In genomic region chr11:70626877-70627276, GRCm38 (mm10) we compare ENCODE assay signal across 29 mouse cellular contexts. TPM values are rescaled to one million over a fixed set of nuclear protein-coding genes. Genes with fewer than 3 reads are reported as not detected.
DNase-seq lines count a peak whose midpoint lies in the region; ATAC-seq and TF ChIP-seq lines count a peak whose summit lies in the region.
"Had no signal": no experiment of that assay in that cellular context is flagged by ENCODE, and none has a peak within 500 bp of the region (broad histone marks: within the 10 kb centered on the region; RNA-seq: fewer than 3 reads in every experiment).

No protein-coding gene starts in this region.

- TF ChIP-seq CTCF in liver, postnatal 0 days (IDR thresholded peaks at IDR 0.05; ENCODE audit: low read depth), result no peak
- TF ChIP-seq CTCF in forebrain, postnatal 0 days (IDR thresholded peaks at IDR 0.05; ENCODE audit: low read depth), result no peak

- no peak overlapping the region for H3K9ac ChIP-seq in kidney, embryonic 16.5 days (replicated peaks; ENCODE audit: low read length)
- H3K9ac ChIP-seq in liver, postnatal 0 days (replicated peaks), result no peak overlapping the region
- H3K9ac ChIP-seq in liver, embryonic 12.5 days, result no peak overlapping the region
- no peak overlapping the region for H3K9ac ChIP-seq in forebrain, postnatal 0 days
- H3K9ac ChIP-seq: embryonic facial prominence, embryonic 15.5 days; heart, embryonic 13.5 days had no signal

- no peaks in the 10 kb centered on the region for H3K9me3 ChIP-seq in kidney, embryonic 16.5 days (ENCODE audit: low read length)
- no peaks in the 10 kb centered on the region for H3K9me3 ChIP-seq in liver, postnatal 0 days (ENCODE audit: low read length)
- no peaks in the 10 kb centered on the region for H3K9me3 ChIP-seq in liver, embryonic 12.5 days (replicated peaks)
- H3K9me3 ChIP-seq in forebrain, postnatal 0 days (ENCODE audit: low read length), result no peaks in the 10 kb centered on the region
- H3K9me3 ChIP-seq: embryonic facial prominence, embryonic 15.5 days; forebrain, embryonic 10.5 days; heart, embryonic 13.5 days had no signal

- H3K4me3 ChIP-seq in kidney, embryonic 16.5 days (ENCODE audit: low read length), result no peak overlapping the region
- H3K4me3 ChIP-seq in liver, postnatal 0 days (ENCODE audit: low read depth, low read length), result no peak overlapping the region
- H3K4me3 ChIP-seq in liver, embryonic 12.5 days, result no peak overlapping the region
- H3K4me3 ChIP-seq in forebrain, postnatal 0 days (ENCODE audit: low read depth, low read length), result no peak overlapping the region
- H3K4me3 ChIP-seq: embryonic facial prominence, embryonic 15.5 days; erythroblast, embryonic 14.5 days; forebrain, embryonic 10.5 days; heart, embryonic 13.5 days had no signal

- peak; percentile 49 for DNase-seq in kidney, adult 11 months
- no peak for DNase-seq in kidney, adult 18-20 months
- DNase-seq in kidney, postnatal 10 days, result peak; percentile 26
- DNase-seq in liver, postnatal 0 days, result no peak
- peak; percentile 57 for DNase-seq in yolk sac, embryonic 10.5 days (ENCODE audit: low spot score)
- no peak for DNase-seq in forebrain, postnatal 0 days
- DNase-seq: adrenal gland, postnatal 10 days; cerebellum, adult 11 months; cerebellum, adult 8-10 months; cerebellum, postnatal 14 days; embryo, embryonic 11 days; gastrocnemius, postnatal 36 days; heart, adult 11 months; heart, postnatal 36 days had no signal

- H3K4me1 ChIP-seq in kidney, embryonic 16.5 days (ENCODE audit: insufficient read depth, low read length), result peaks cover 5% of the 10 kb centered on the region; the same call in 1 of the 2 replicates
- peaks cover 9% of the 10 kb centered on the region for H3K4me1 ChIP-seq in liver, postnatal 0 days (ENCODE audit: insufficient read depth)
- H3K4me1 ChIP-seq in liver, embryonic 12.5 days, result peaks cover 32% of the 10 kb centered on the region
- no peaks in the 10 kb centered on the region for H3K4me1 ChIP-seq in forebrain, postnatal 0 days (ENCODE audit: insufficient read depth)
- H3K4me1 ChIP-seq: embryonic facial prominence, embryonic 15.5 days; forebrain, embryonic 10.5 days had no signal

- no peak overlapping the region for H3K27ac ChIP-seq in kidney, embryonic 16.5 days (ENCODE audit: low read length)
- H3K27ac ChIP-seq in liver, postnatal 0 days (ENCODE audit: low read depth), result 0 out of 2 replicates have a peak overlapping the region, but pooled peaks have one; percentile 25
- no peak overlapping the region for H3K27ac ChIP-seq in liver, embryonic 12.5 days
- H3K27ac ChIP-seq in forebrain, postnatal 0 days (ENCODE audit: low read depth, low read length), result no peak overlapping the region
- H3K27ac ChIP-seq: embryonic facial prominence, embryonic 15.5 days; forebrain, embryonic 10.5 days; heart, embryonic 13.5 days had no signal

- no peak for TF ChIP-seq EP300 in liver, postnatal 0 days (IDR thresholded peaks at IDR 0.05; ENCODE audit: low read depth)

- H3K4me2 ChIP-seq in kidney, embryonic 16.5 days (replicated peaks; ENCODE audit: low read depth, low read length), result no peak overlapping the region
- no peak overlapping the region for H3K4me2 ChIP-seq in liver, postnatal 0 days (ENCODE audit: low read depth, low read length)
- H3K4me2 ChIP-seq in liver, embryonic 12.5 days, result no peak overlapping the region
- no peak overlapping the region for H3K4me2 ChIP-seq in forebrain, postnatal 0 days (ENCODE audit: low read depth)
- H3K4me2 ChIP-seq: embryonic facial prominence, embryonic 15.5 days; heart, embryonic 13.5 days had no signal

- no peaks in the 10 kb centered on the region for H3K27me3 ChIP-seq in kidney, embryonic 16.5 days (ENCODE audit: insufficient read depth, low read length)
- H3K27me3 ChIP-seq in liver, postnatal 0 days (ENCODE audit: insufficient read depth, low read length), result no peaks in the 10 kb centered on the region
- H3K27me3 ChIP-seq in liver, embryonic 12.5 days (replicated peaks), result no peaks in the 10 kb centered on the region
- no peaks in the 10 kb centered on the region for H3K27me3 ChIP-seq in forebrain, postnatal 0 days (ENCODE audit: insufficient read depth, low read length)
- H3K27me3 ChIP-seq: embryonic facial prominence, embryonic 15.5 days; heart, embryonic 13.5 days had no signal

- H3K36me3 ChIP-seq in kidney, embryonic 16.5 days (ENCODE audit: insufficient read depth, low read length), result no peaks in the 10 kb centered on the region
- no peaks in the 10 kb centered on the region for H3K36me3 ChIP-seq in liver, postnatal 0 days (replicated peaks; ENCODE audit: insufficient read depth, low read length)
- H3K36me3 ChIP-seq in liver, embryonic 12.5 days, result no peaks in the 10 kb centered on the region
- H3K36me3 ChIP-seq in forebrain, postnatal 0 days (ENCODE audit: insufficient read depth), result no peaks in the 10 kb centered on the region
- H3K36me3 ChIP-seq: embryonic facial prominence, embryonic 15.5 days; forebrain, embryonic 10.5 days; heart, embryonic 13.5 days had no signal

- ATAC-seq in kidney, embryonic 16.5 days (ENCODE audit: low FRiP score, low TSS enrichment), result no peak
- peak; percentile 50; the same call in 1 of the 2 replicates for ATAC-seq in liver, postnatal 0 days
- ATAC-seq in liver, embryonic 12.5 days, result no peak
- no peak for ATAC-seq in forebrain, postnatal 0 days
- ATAC-seq: forebrain, embryonic 14.5 days had no signal

- 48% methylated on average over 4 of the region's 4 CpGs for WGBS in kidney, embryonic 16.5 days
- 61% methylated on average over 4 of the region's 4 CpGs for WGBS in liver, postnatal 0 days (ENCODE audit: insufficient replicate concordance)
- WGBS in liver, embryonic 12.5 days (ENCODE audit: insufficient replicate concordance), result 57% methylated on average over 4 of the region's 4 CpGs
- WGBS in forebrain, postnatal 0 days, result 73% methylated on average over 4 of the region's 4 CpGs

RNA-seq across cellular contexts. Expression of gene Chrne, which starts 7.9 kb away (rescaled TPM):
- polyA plus RNA-seq in kidney, embryonic 16.5 days (2015; fragmentation: Nextera tagmentation; extraction: Ambion mirVana), result 0.19 TPM in 1 of 2 replicates, not detected in the other
- polyA plus RNA-seq in liver, postnatal 0 days (2015; fragmentation: Nextera tagmentation; extraction: Ambion mirVana), result 0.19 TPM in 1 of 2 replicates, not detected in the other
- not detected in 2 replicates for polyA plus RNA-seq in liver, embryonic 12.5 days (2016; fragmentation: Nextera tagmentation; extraction: Ambion mirVana)
- 0.92 TPM in 1 of 2 replicates, not detected in the other for total RNA-seq in forebrain, postnatal 0 days (2014; rRNA removed)
- 0.58 and 1.0 TPM in 2 replicates for polyA plus RNA-seq in forebrain, postnatal 0 days (2015; fragmentation: Nextera tagmentation; extraction: Ambion mirVana)
- total RNA-seq: heart, postnatal 36 days had no signal
- polyA plus RNA-seq: embryonic facial prominence, embryonic 11.5 days; forebrain, embryonic 10.5 days; forebrain, embryonic 14.5 days; heart, embryonic 13.5 days; heart, postnatal 0 days; hindbrain, embryonic 11.5 days had no signal

RNA-seq across cellular contexts. Expression of gene 4930544D05Rik, which starts 11.2 kb away (rescaled TPM):
- not detected in 2 replicates for polyA plus RNA-seq in kidney, embryonic 16.5 days (2015; fragmentation: Nextera tagmentation; extraction: Ambion mirVana)
- not detected in 2 replicates for polyA plus RNA-seq in liver, postnatal 0 days (2015; fragmentation: Nextera tagmentation; extraction: Ambion mirVana)
- not detected in 2 replicates for polyA plus RNA-seq in liver, embryonic 12.5 days (2016; fragmentation: Nextera tagmentation; extraction: Ambion mirVana)
- 0.31 and 0.48 TPM in 2 replicates for total RNA-seq in forebrain, postnatal 0 days (2014; rRNA removed)
- not detected in 2 replicates for polyA plus RNA-seq in forebrain, postnatal 0 days (2015; fragmentation: Nextera tagmentation; extraction: Ambion mirVana)
- total RNA-seq: adrenal gland, postnatal 10 days; adrenal gland, postnatal 4 days; common myeloid progenitor, adult 5-6 weeks; gastrocnemius, adult 8-10 months; gastrocnemius, postnatal 36 days; heart, postnatal 36 days had no signal
- polyA plus RNA-seq: brain, embryonic 14.5 days; C2C12; embryonic facial prominence, embryonic 11.5 days; embryonic facial prominence, embryonic 15.5 days; erythroblast, embryonic 14.5 days; forebrain, embryonic 10.5 days; forebrain, embryonic 14.5 days; heart, embryonic 13.5 days; heart, postnatal 0 days; hindbrain, embryonic 11.5 days had no signal

RNA-seq across cellular contexts. Expression of gene Gp1ba, which starts 12.0 kb away (rescaled TPM):
- polyA plus RNA-seq in kidney, embryonic 16.5 days (2015; fragmentation: Nextera tagmentation; extraction: Ambion mirVana), result 0.11 and 0.21 TPM in 2 replicates
- polyA plus RNA-seq in liver, postnatal 0 days (2015; fragmentation: Nextera tagmentation; extraction: Ambion mirVana), result 3.5 and 4.1 TPM in 2 replicates
- 5.5 and 5.6 TPM in 2 replicates for polyA plus RNA-seq in liver, embryonic 12.5 days (2016; fragmentation: Nextera tagmentation; extraction: Ambion mirVana)
- total RNA-seq in forebrain, postnatal 0 days (2014; rRNA removed), result 0.10 TPM in 1 of 2 replicates, not detected in the other
- 0.08 and 0.18 TPM in 2 replicates for polyA plus RNA-seq in forebrain, postnatal 0 days (2015; fragmentation: Nextera tagmentation; extraction: Ambion mirVana)
- total RNA-seq: gastrocnemius, adult 8-10 months; gastrocnemius, postnatal 36 days had no signal

RNA-seq across cellular contexts. Expression of gene Rnf167, which starts 20.2 kb away (rescaled TPM):
- 130 and 137 TPM in 2 replicates for polyA plus RNA-seq in kidney, embryonic 16.5 days (2015; fragmentation: Nextera tagmentation; extraction: Ambion mirVana)
- polyA plus RNA-seq in liver, postnatal 0 days (2015; fragmentation: Nextera tagmentation; extraction: Ambion mirVana), result 54.8 and 55.3 TPM in 2 replicates
- 73.6 and 86.1 TPM in 2 replicates for polyA plus RNA-seq in liver, embryonic 12.5 days (2016; fragmentation: Nextera tagmentation; extraction: Ambion mirVana)
- total RNA-seq in forebrain, postnatal 0 days (2014; rRNA removed), result 63.2 and 76.4 TPM in 2 replicates
- polyA plus RNA-seq in forebrain, postnatal 0 days (2015; fragmentation: Nextera tagmentation; extraction: Ambion mirVana), result 102 and 109 TPM in 2 replicates

RNA-seq across cellular contexts. Expression of gene Slc25a11, which starts 20.4 kb away (rescaled TPM):
- polyA plus RNA-seq in kidney, embryonic 16.5 days (2015; fragmentation: Nextera tagmentation; extraction: Ambion mirVana), result 229 and 235 TPM in 2 replicates
- polyA plus RNA-seq in liver, postnatal 0 days (2015; fragmentation: Nextera tagmentation; extraction: Ambion mirVana), result 140 and 143 TPM in 2 replicates
- polyA plus RNA-seq in liver, embryonic 12.5 days (2016; fragmentation: Nextera tagmentation; extraction: Ambion mirVana), result 77.3 and 83.3 TPM in 2 replicates
- total RNA-seq in forebrain, postnatal 0 days (2014; rRNA removed), result 133 and 134 TPM in 2 replicates
- 151 and 160 TPM in 2 replicates for polyA plus RNA-seq in forebrain, postnatal 0 days (2015; fragmentation: Nextera tagmentation; extraction: Ambion mirVana)

Comparison
In these comparisons a context has a peak if more than half of its experiments do, and no peak if none do; other contexts are left out.
1. DNase-seq: peak in kidney, adult 11 months (single experiment), kidney, postnatal 10 days (single experiment) and yolk sac, embryonic 10.5 days (single experiment); none in kidney, adult 18-20 months (single experiment), liver, postnatal 0 days (single experiment) and forebrain, postnatal 0 days (single experiment).